Mouse (Mus musculus): ENCODE measurements at regions not wholly inside any gene's neighbourhood (a gene's known extent, or its start where the extent isn't known, plus 50 kb on each side); places are given as distances from the start of the nearest gene placed in this dataset.

- TF ChIP-seq POLR2A (IDR thresholded peaks at IDR 0.05; ENCODE audit: insufficient read depth, low read depth, low read length) (no peak), CTCF (IDR thresholded peaks at IDR 0.05; ENCODE audit: insufficient read depth, low read depth, low read length) (no peak)
These were observed 110.2 kb upstream of the Tmem189 start for GRCm38 (mm10) chr2:167799629-167800387.
